Mouse (Mus musculus): ENCODE results near the gene Lsm7. TPM values are rescaled to one million over a fixed set of nuclear protein-coding genes. Genes with fewer than 3 reads are reported as not detected.
"Not testable (repeated sequence)": the region's sequence is repeated elsewhere in the genome, so short reads cannot be mapped to it uniquely, and the experiment has no call there.

Gene Lsm7
- polyA plus RNA-seq, 1 experiment = 135 TPM

GRCm38 (mm10) chr10:80817164-80817563 is 37.8 kb downstream of the Lsm7 start:
- TF ChIP-seq CTCF (IDR thresholded peaks at IDR 0.05; ENCODE audit: low read depth, low read length) (no peak), EP300 (IDR thresholded peaks at IDR 0.05; ENCODE audit: insufficient read depth, low read depth, low read length) (no peak), POLR2A (IDR thresholded peaks at IDR 0.05; ENCODE audit: insufficient read depth, low read length) (no peak)
- no peak overlapping the region for H3K27ac ChIP-seq (ENCODE audit: insufficient read depth, low read length)
- no peak overlapping the region for H3K4me3 ChIP-seq (ENCODE audit: low read depth, low read length)
- H3K27me3 ChIP-seq (ENCODE audit: control insufficient read depth, insufficient read depth, low read length, poor library complexity, severe bottlenecking) = no peaks in the 10 kb centered on the region
- H3K9ac ChIP-seq (ENCODE audit: low read depth, poor library complexity, severe bottlenecking) = no peak overlapping the region
- no peaks in the 10 kb centered on the region for H3K9me3 ChIP-seq (replicated peaks; ENCODE audit: control insufficient read depth, insufficient read depth, low read length, poor library complexity, severe bottlenecking)
- H3K4me1 ChIP-seq (ENCODE audit: control insufficient read depth, insufficient read depth, low read length) = no peaks in the 10 kb centered on the region
- H3K36me3 ChIP-seq (ENCODE audit: control insufficient read depth, insufficient read depth, low read length, poor library complexity, severe bottlenecking) = no peaks in the 10 kb centered on the region

- H3K9me3 ChIP-seq (replicated peaks; ENCODE audit: control insufficient read depth, insufficient read depth, low read length, poor library complexity, severe bottlenecking); H3K4me3 ChIP-seq (ENCODE audit: low read depth, low read length); H3K4me1 ChIP-seq (ENCODE audit: control insufficient read depth, insufficient read depth, low read length); H3K9ac ChIP-seq (ENCODE audit: low read depth, poor library complexity, severe bottlenecking); H3K36me3 ChIP-seq (ENCODE audit: control insufficient read depth, insufficient read depth, low read length, poor library complexity, severe bottlenecking); H3K27ac ChIP-seq (ENCODE audit: insufficient read depth, low read length); H3K27me3 ChIP-seq (ENCODE audit: control insufficient read depth, insufficient read depth, low read length, poor library complexity, severe bottlenecking): not testable (repeated sequence)
These were observed 38.7 kb downstream of the Lsm7 start for GRCm38 (mm10) chr10:80816303-80816702.

- H3K9ac ChIP-seq (ENCODE audit: low read depth, poor library complexity, severe bottlenecking) = no peak overlapping the region
- no peak overlapping the region for H3K4me3 ChIP-seq (ENCODE audit: low read depth, low read length)
- H3K4me1 ChIP-seq (ENCODE audit: control insufficient read depth, insufficient read depth, low read length) = no peaks in the 10 kb centered on the region
- H3K27me3 ChIP-seq (ENCODE audit: control insufficient read depth, insufficient read depth, low read length, poor library complexity, severe bottlenecking) = no peaks in the 10 kb centered on the region
- no peaks in the 10 kb centered on the region for H3K9me3 ChIP-seq (replicated peaks; ENCODE audit: control insufficient read depth, insufficient read depth, low read length, poor library complexity, severe bottlenecking)
- H3K36me3 ChIP-seq (ENCODE audit: control insufficient read depth, insufficient read depth, low read length, poor library complexity, severe bottlenecking) = no peaks in the 10 kb centered on the region
- H3K27ac ChIP-seq (ENCODE audit: insufficient read depth, low read length) = no peak overlapping the region
- no peak for TF ChIP-seq EP300 (IDR thresholded peaks at IDR 0.05; ENCODE audit: insufficient read depth, low read depth, low read length)
- no peak for TF ChIP-seq CTCF (IDR thresholded peaks at IDR 0.05; ENCODE audit: low read depth, low read length)
- no peak for TF ChIP-seq POLR2A (IDR thresholded peaks at IDR 0.05; ENCODE audit: insufficient read depth, low read length)
These were observed 40.2 kb downstream of the Lsm7 start for GRCm38 (mm10) chr10:80814800-80815199.

- H3K9me3 ChIP-seq (replicated peaks; ENCODE audit: control insufficient read depth, insufficient read depth, low read length, poor library complexity, severe bottlenecking) = no peaks in the 10 kb centered on the region
- no peak within 1 kb of the TSS for H3K9ac ChIP-seq (ENCODE audit: low read depth, poor library complexity, severe bottlenecking)
- no peak within 1 kb of the TSS for H3K4me3 ChIP-seq (ENCODE audit: low read depth, low read length)
- H3K27me3 ChIP-seq (ENCODE audit: control insufficient read depth, insufficient read depth, low read length, poor library complexity, severe bottlenecking) = no peaks in the 10 kb centered on the region
- no peak within 1 kb of the TSS for H3K27ac ChIP-seq (ENCODE audit: insufficient read depth, low read length)
- no peaks in the 10 kb centered on the region for H3K36me3 ChIP-seq (ENCODE audit: control insufficient read depth, insufficient read depth, low read length, poor library complexity, severe bottlenecking)
- TF ChIP-seq CTCF (IDR thresholded peaks at IDR 0.05; ENCODE audit: low read depth, low read length) (no peak), POLR2A (IDR thresholded peaks at IDR 0.05; ENCODE audit: insufficient read depth, low read length) (no peak), EP300 (IDR thresholded peaks at IDR 0.05; ENCODE audit: insufficient read depth, low read depth, low read length) (no peak)
- peaks cover 3% of the 10 kb centered on the region for H3K4me1 ChIP-seq (ENCODE audit: control insufficient read depth, insufficient read depth, low read length)
These were observed 41.6 kb downstream of the Lsm7 start, which contains the start of gene Jsrp1 for GRCm38 (mm10) chr10:80813366-80813765. Jsrp1 (minus strand) TSS chr10:80813498.

- Histone ChIP-seq H3K4me1 (ENCODE audit: control insufficient read depth, insufficient read depth, low read length) (peaks cover 3% of the 10 kb centered on the region), H3K36me3 (ENCODE audit: control insufficient read depth, insufficient read depth, low read length, poor library complexity, severe bottlenecking) (no peaks in the 10 kb centered on the region), H3K27ac (ENCODE audit: insufficient read depth, low read length) (no peak overlapping the region), H3K4me3 (ENCODE audit: low read depth, low read length) (no peak overlapping the region), H3K9ac (ENCODE audit: low read depth, poor library complexity, severe bottlenecking) (no peak overlapping the region), H3K27me3 (ENCODE audit: control insufficient read depth, insufficient read depth, low read length, poor library complexity, severe bottlenecking) (no peaks in the 10 kb centered on the region), H3K9me3 (replicated peaks; ENCODE audit: control insufficient read depth, insufficient read depth, low read length, poor library complexity, severe bottlenecking) (no peaks in the 10 kb centered on the region)
- TF ChIP-seq POLR2A (IDR thresholded peaks at IDR 0.05; ENCODE audit: insufficient read depth, low read length) (no peak), EP300 (IDR thresholded peaks at IDR 0.05; ENCODE audit: insufficient read depth, low read depth, low read length) (no peak), CTCF (IDR thresholded peaks at IDR 0.05; ENCODE audit: low read depth, low read length) (no peak)
These were observed 42.5 kb downstream of the Lsm7 start for GRCm38 (mm10) chr10:80812391-80813041.

- TF ChIP-seq POLR2A (IDR thresholded peaks at IDR 0.05; ENCODE audit: insufficient read depth, low read length) = no peak
- no peak for TF ChIP-seq CTCF (IDR thresholded peaks at IDR 0.05; ENCODE audit: low read depth, low read length)
- peak overlapping the region; percentile 43 for H3K4me3 ChIP-seq (ENCODE audit: low read depth, low read length)
- 0 out of 2 replicates have a peak overlapping the region, but pooled peaks have one; percentile 1 for H3K9ac ChIP-seq (ENCODE audit: low read depth, poor library complexity, severe bottlenecking)
- H3K27ac ChIP-seq (ENCODE audit: insufficient read depth, low read length) = no peak overlapping the region
- H3K36me3 ChIP-seq (ENCODE audit: control insufficient read depth, insufficient read depth, low read length, poor library complexity, severe bottlenecking) = no peaks in the 10 kb centered on the region
- peaks cover 3% of the 10 kb centered on the region for H3K4me1 ChIP-seq (ENCODE audit: control insufficient read depth, insufficient read depth, low read length)
- no peaks in the 10 kb centered on the region for H3K27me3 ChIP-seq (ENCODE audit: control insufficient read depth, insufficient read depth, low read length, poor library complexity, severe bottlenecking)
- no peaks in the 10 kb centered on the region for H3K9me3 ChIP-seq (replicated peaks; ENCODE audit: control insufficient read depth, insufficient read depth, low read length, poor library complexity, severe bottlenecking)
These were observed 44.9 kb downstream of the Lsm7 start for GRCm38 (mm10) chr10:80810084-80810483.

All from ES-Bruce4 (cell line).